Mouse (Mus musculus): Measurements from ENCODE around the gene 4930535I16Rik.

The 4930535I16Rik gene

GRCm38 (mm10) chr4:123904333-123905125 lies 13.3 kb downstream of the 4930535I16Rik start, which contains the start of gene Mycbp:
Gene Mycbp, plus strand, starts transcription at chr4:123904832.
- peak; percentile 99 for DNase-seq

- no peak for DNase-seq
Observed at GRCm38 (mm10) chr4:123903432-123903831, 14.4 kb downstream of the 4930535I16Rik start.

- DNase-seq, result peak; percentile 47
Observed at GRCm38 (mm10) chr4:123898696-123899095, 19.1 kb downstream of the 4930535I16Rik start.

GRCm38 (mm10) chr4:123894295-123894694 lies 23.5 kb downstream of the 4930535I16Rik start:
- no peak for DNase-seq

- no peak for DNase-seq
Observed at GRCm38 (mm10) chr4:123893726-123894125, 24.1 kb downstream of the 4930535I16Rik start.
